Comparison of ENCODE assay signal across 16 mouse cellular contexts in the genomic region with DNA sequence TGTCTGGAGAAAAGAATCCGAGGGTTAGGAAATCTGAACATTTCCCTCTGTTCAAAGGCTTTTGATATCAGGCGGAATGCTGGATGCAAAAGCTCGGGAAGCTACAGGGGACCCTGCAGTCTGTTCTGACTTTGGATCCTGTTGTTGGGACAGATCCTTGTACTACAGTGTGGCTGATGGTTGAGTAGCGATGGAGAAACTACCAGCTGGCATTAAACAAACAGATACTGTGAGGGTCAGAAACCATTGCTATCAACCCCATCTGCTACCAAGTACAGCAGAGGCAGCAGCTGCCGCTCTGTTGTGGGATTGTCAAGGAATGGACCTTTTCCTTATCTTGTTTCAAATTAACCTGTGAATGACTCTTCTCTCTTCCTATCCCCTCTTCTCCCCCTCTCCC. TPM values are rescaled to one million over a fixed set of nuclear protein-coding genes. Genes with fewer than 3 reads are reported as not detected.
"Had no signal": no experiment of that assay in that cellular context is flagged by ENCODE, and none has a peak within 500 bp of the region (broad histone marks: within the 10 kb centered on the region; RNA-seq: fewer than 3 reads in every experiment).

No protein-coding gene starts in this region.

- H3K27me3 ChIP-seq: limb, embryonic 12.5 days; liver, embryonic 13.5 days; lung, embryonic 15.5 days; megakaryocyte, embryonic 14.5 days had no signal

- H3K36me3 ChIP-seq: limb, embryonic 12.5 days; liver, embryonic 13.5 days; lung, embryonic 15.5 days had no signal

- H3K27ac ChIP-seq: left cerebral cortex, adult 2 months; limb, embryonic 12.5 days; liver, embryonic 13.5 days; lung, embryonic 15.5 days; macrophage; stomach, postnatal 0 days had no signal

- ATAC-seq: liver, postnatal 0 days; midbrain, embryonic 16.5 days had no signal

- H3K4me3 ChIP-seq: left cerebral cortex, adult 2 months; limb, embryonic 12.5 days; liver, embryonic 13.5 days; lung, embryonic 15.5 days; megakaryocyte, embryonic 14.5 days had no signal

- DNase-seq: kidney, postnatal 25 days; liver; liver, embryonic 13.5 days; liver, postnatal 0 days; lung, postnatal 14 days; right cerebral cortex, postnatal 14 days; thymus, postnatal 4 days had no signal

- H3K4me1 ChIP-seq: limb, embryonic 12.5 days; liver, embryonic 13.5 days; lung, embryonic 15.5 days; megakaryocyte, embryonic 14.5 days had no signal

- H3K4me2 ChIP-seq: limb, embryonic 12.5 days; liver, embryonic 13.5 days; lung, embryonic 15.5 days; midbrain, embryonic 11.5 days had no signal

- H3K9ac ChIP-seq: limb, embryonic 12.5 days; liver, embryonic 13.5 days; liver, postnatal 0 days; lung, embryonic 15.5 days had no signal

- H3K9me3 ChIP-seq: limb, embryonic 12.5 days; lung, embryonic 15.5 days had no signal

RNA-seq across cellular contexts. Expression of a gene that starts 6.7 kb away (rescaled TPM):
- polyA plus RNA-seq: kidney, embryonic 16.5 days; limb, embryonic 12.5 days; liver, embryonic 13.5 days; liver, postnatal 0 days; macrophage had no signal
